Mouse (Mus musculus): ENCODE data around the gene Gpr162.
"Not testable (repeated sequence)": the region's sequence is repeated elsewhere in the genome, so short reads cannot be mapped to it uniquely, and the experiment has no call there.

Gpr162 gene

DNA sequence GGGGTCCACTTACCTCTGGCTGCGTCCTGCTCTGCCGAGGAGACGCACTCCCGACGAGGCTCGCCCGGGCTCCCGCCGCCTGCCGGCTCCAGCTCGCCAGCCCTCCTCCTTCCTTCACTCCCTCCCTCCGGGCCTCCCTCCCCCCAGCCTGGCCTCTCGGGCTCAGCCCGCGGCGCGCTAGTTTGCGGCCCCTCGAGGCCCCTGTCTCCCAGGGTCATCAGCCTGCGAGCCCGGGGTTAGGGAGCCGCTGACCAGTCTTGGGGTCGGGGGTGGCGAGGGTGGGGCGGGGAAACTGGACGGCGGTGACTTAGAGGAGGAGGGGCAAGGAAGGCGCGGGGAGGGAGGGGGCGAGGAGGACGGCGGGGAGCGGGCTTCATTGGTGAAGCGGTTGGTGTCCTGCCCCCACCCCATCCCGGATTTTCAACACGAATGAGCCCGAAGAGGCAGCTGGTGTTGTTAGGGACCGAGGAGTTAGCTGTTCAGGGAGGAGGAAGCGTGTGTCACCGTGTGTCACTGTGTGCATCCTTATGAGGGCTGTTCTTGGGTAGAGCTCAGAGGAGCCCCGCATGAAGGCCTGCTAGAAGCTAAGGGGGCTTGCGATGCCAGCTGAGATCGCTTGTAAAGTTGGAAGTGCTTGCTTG lies at the start of gene Gpr162:
Gene Gpr162, minus strand, starts transcription at position 326 of the 641 bp plus-strand sequence.
- in situ Hi-C loops (cut with MseI, MboI): no loop called here

DNA sequence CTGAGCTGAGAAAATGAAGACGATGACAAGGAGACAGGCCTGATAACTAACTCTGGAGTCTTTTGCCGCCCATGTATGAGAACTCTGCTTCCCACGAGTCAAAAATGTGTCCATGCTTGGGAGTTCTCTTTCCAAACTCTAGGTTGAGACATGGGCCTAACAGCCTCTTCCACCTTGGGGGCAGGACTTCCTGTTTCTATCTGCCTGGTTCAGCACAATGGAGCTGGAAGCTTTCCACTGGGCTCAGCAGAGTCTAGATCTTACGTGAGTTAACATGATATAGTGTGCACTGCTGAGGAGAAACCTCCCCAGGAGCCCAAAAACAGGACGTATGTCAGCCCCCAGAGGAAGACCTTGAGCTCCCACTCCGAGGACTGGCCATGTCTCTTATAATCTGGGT lies 49.4 kb upstream of the Gpr162 start:
- in situ Hi-C loops (cut with MseI, MboI): no loop called here

DNA sequence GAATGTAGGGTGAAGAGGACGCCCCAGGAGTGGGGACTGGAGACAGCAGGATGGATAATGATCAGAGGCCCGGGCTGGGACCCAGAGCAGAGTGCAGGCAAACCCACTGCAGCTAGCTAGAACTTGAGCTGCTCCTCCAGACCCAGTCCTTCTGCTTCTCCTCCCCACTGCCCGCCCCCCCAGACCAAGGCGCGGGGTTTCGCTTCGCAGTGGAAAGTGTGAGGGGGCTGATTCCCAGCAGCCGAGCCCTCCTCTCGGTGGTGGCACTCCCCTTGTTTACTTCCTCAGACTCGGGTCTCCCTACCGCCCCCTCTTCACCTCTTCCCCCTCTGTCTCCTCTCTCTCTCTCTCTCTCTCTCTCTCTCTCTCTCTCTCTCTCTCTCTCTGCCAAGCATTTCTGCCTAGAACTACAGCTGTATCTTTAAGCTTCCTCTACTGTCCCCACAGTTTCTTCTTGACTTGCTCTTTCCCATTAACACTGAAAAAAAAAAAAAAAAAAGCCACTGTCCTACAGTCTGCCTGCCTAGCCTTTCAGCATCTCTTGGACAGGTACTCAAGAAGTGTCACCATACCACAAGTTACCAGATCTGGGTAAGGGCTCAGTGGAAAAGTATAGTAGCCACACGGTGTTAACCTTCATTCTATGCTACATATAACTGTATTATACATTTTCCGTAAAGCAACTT lies 47.9 kb upstream of the Gpr162 start, which contains the start of gene Lag3:
Gene Lag3, minus strand, starts transcription at position 173 of the 686 bp plus-strand sequence.
- in situ Hi-C loops (cut with MseI, MboI): no loop called here

DNA sequence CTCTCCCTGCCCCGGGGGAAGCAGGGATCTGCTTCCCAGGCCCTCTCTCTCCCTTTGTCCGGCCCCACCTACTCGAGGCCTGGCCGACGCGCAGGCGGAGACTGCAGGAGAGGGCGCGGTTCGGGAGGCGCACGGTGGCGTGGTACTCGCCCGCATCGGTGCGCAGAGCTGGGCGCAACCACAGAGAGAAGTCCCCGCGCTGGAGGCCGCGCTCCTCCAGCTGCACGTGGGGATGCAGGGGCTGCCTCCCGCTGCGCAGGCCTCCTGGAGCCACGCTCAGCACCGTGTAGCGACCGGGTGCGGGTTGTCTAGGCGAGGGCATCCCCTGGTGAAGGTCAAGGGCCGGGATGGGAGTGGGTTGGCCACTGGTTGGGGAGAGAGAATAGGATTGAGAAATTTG lies 46.2 kb upstream of the Gpr162 start:
- in situ Hi-C loops (cut with MseI, MboI): no loop called here

DNA sequence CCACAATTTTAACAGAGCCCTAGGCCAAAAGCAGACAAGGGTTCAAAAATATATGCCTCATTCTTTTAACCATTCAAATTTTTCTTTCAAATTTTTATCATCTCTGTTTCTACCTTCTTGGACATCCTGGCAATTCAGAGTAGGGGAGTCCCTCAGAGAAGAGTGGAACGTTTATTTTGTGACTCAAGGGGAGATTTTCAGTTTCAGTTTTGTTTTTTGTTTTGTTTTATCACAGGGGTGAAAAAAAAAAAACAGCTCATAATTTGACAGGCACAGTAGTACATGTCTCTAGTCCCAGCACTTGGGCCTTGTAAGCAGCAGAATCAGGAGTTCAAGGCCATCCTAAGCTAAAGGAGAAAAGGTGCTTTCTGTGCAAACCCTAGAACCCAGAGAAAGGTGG lies 44.0 kb upstream of the Gpr162 start:
- in situ Hi-C loops (cut with MseI, MboI): no loop called here

DNA sequence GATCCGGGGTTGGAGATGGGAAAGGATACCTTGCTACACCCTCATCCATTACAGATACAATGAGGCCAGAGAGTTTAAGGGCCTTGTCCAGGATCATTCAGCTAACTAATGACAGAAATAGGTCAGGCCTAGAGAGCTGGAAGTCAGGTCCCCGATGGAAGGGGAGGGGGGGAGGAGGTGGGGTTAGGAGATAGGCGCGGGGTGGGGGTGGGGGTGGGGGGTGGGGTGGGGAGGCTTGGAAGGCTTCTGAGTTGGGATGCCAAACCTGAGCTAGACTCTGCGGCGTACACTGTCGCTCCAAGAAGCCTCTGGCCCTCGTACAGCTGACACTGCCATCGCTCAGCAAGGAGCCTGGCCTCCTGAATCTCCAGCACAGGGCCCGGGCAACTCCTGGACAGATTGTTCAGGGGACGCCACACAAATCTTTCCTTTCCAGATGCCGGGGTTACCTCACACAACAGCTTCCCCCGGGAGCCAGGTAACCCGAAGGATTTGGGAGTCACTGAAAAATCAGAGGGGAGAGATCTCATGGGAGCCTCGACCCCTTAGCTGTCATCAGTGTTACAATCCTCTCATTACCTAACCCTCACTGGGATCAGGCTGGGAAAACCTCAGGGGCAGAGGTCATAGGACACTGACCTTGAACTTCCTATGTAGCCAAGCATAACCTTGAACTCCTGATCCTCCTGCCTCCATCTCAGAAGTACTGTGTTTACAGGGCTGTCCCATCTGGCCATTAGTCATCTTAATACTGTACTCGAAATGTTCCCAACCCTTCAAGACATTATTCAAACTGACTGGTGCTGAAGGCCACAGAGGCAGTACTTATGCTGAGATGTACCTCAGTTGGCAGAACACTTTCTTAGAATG lies 41.4 kb upstream of the Gpr162 start:
- in situ Hi-C loops (cut with MseI, MboI): no loop called here

DNA sequence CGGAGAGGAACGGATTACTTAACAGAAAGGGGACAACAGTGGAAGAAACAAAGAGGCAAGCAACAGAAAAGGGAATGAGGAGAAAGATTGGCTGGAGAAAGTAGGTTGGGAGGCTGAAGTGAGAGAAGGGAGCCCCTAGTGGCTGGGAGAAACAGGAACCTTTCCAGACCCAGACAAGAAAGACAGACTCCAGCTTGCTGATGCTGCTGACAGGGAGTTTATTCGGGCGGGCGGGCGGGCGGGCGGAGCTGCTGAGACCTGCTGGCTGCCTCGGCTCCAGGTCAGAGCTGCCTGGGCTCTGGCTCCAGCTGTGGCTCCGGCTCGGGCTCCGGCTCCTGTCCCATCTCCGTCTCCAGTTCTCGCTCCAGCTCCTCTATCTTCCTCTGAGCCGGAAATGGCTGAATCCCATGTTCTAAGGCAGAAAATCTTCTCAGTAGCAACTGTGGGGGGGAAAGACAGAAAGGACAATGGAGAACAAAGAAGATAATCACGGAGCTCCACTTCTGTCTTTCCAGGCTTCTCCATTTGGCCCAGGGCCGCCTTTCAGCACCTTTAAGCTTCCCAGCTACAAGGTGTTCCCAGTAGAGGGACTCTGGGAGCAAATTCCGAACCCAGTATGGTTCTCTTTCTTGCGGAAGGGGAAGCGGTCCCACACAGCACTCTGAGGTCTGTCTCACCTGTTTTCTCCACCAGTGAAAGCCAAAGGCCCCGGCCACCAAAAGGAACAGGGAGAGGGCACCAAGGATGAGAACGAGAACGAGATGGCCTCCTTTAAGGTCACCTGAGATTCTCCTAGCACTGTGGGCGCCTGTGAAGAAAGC lies 40.6 kb upstream of the Gpr162 start:
- in situ Hi-C loops (cut with MseI, MboI): no loop called here

DNA sequence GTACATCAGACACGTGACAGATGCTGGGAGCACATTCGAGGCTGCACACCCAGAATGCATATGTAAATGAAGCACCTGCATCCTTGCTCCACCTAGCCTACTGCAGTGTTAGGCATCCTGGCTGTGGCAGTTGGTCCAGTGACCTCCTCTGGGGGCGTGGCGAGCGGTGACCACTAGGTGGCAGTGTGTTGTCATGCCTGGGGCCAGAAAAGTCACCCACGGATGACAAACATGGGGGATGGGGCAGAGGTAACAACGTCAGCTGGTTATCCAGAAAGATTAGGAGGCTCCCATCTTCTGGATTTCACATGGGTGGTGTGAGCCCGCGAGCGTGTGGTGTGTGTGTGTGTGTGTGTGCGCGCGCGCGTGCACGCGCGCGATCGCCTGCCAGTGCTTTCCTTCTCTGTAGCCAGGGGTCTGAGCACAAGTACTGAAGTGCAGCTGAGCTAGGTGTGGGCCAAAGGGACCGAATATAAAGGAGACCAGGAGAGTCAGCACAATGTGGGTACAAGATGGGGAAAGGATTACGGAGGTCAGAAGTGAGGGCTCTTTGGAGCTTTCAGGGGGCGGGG lies 39.9 kb upstream of the Gpr162 start:
- in situ Hi-C loops (cut with MseI, MboI): no loop called here

DNA sequence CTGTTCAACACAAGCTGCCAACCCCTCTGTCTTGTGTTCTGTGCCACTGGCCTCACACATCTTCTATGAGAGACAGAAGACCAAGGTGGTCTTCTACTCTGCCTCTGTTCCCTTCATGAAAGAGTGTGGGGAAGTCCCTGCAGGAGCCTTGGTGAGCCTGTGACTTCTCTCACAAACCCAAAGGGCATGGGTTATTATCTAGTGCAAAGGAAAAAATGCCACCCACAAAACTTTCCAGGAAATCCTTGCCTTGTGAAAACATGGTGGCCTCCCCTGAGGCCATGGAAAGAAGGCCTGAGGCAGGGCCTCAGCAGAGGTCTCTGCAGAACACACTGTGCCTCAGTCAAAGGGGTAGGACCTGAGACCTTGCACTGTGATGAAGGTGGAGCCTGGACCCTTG lies 38.1 kb upstream of the Gpr162 start:
- in situ Hi-C loops (cut with MseI, MboI): no loop called here

DNA sequence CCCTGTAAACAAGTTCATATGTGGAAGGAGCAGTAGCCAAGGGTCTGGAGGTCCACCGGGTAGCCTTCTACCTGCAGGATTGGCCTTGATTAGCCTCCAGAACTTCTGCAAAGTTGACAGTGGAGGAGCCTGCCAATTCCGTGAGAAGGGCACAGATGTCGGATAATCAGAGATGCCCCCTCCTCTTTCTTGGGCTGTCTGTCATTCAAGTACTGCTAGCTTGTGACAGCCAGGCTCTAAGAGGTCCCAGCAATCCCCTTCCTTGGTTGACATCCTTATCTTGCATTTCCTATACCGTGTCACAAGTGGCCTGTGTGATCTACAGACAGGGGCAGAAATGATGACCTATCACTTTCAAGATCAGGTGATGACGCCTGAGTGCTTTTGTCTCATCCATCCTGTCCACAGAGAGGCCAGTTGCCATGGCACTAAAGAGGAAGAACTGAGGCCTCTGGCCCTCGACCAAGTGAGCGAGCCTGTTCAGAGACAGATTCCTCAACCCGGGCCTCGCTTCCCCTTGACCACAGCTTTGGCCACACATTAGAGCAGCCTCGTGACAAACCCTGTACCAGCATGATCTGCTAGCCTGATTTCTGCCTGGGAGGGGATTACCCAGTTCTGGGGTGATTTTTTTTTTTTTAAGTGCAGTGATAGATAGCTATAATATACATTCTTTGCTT lies 37.2 kb upstream of the Gpr162 start:
- in situ Hi-C loops (cut with MseI, MboI): no loop called here

DNA sequence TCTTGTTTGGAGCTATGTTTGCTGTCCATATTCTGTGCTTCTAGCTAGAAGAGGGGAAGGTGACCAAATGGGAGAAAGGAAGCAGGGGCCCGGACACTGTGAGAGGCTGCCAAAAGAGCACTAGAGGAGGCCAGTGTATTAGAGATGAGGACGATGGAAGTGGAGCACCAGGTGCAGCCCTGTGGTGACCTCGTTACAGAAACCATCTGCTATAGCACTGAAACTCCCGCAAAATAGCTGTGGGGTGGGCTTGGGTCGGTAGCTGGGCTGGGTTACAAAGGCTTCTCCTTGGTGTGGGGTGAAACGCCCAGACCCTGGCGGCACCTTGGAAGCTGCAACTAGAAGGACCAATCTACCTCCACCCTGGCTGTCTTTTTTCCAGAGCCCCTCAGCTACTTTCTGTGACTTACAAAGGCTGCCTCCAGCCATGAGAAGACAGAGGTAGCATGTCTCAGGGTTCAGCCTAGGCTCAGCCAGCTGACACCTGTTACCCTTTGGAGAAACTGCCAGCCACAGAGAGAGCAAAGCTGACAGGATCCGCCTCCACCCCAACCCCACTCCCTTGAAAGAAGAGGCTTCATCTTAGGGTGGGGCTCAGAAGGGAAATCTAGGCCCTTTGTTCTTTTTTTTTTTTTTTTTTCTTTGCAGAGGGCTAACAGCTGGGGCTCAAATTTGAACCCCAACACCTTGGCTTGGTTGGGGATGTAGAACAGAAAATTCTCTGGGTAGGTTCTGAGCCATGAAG lies 36.4 kb upstream of the Gpr162 start:
- in situ Hi-C loops (cut with MseI, MboI): no loop called here

DNA sequence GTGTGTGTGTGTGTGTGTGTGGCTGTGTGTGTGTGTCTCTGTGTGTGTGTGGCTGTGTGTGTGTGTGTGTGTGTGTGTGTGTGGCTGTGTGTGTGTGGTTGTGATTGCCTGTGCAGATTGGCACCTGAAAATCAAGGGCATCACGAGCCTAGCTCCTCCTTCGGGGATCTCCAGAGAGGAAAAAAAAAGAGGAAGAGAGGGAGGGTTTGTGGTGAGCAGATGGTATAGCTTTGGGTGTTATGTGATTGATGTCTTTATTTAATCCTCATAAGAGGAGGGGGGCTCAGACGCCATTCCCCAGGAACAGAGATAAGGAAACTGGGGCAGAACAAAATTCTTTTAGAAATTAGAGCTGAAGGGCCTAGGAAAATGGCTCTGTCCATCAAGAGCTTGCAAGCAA lies 34.6 kb upstream of the Gpr162 start:
- in situ Hi-C loops (cut with MseI, MboI): no loop called here

DNA sequence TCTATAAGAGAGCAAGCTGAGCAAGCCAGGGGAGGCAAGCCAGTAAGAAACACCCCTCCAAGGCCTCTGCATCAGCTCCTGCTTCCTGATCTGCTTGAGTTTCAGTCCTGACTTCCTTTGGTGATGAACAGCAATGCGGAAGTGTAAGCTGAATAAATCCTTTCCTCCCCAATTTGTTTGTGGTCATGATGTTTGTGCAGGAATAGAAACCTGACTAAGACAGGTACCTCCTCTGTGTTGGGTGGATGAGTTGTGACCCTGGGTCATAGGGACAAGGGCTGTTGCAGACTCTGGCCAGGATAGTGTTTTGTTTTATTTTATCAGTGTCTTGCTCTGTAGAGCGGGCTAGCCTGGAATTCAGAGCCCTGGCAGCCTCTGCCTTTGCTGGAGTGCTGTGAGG lies 30.3 kb upstream of the Gpr162 start:
- in situ Hi-C loops (cut with MseI, MboI): not testable (repeated sequence)

DNA sequence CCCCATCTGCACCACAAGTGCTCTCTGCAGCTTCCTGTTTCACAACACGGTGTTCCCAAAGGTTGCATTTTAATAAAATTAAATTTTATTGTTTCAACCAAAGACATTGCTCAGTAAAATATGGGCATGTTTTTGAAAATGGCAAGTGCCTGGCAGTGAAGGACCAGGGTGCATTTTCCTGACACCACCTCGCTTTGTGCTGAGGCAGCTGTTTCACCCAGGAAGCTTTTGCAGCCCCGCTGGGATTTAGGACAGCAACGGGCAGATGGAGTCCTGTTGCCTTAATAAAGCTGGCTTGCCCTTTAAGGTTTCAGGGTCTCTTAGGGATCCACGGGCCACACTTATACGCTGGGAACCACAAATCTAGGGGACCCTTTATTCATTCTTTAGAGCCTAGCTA lies 27.2 kb upstream of the Gpr162 start:
- in situ Hi-C loops (cut with MseI, MboI): no loop called here

DNA sequence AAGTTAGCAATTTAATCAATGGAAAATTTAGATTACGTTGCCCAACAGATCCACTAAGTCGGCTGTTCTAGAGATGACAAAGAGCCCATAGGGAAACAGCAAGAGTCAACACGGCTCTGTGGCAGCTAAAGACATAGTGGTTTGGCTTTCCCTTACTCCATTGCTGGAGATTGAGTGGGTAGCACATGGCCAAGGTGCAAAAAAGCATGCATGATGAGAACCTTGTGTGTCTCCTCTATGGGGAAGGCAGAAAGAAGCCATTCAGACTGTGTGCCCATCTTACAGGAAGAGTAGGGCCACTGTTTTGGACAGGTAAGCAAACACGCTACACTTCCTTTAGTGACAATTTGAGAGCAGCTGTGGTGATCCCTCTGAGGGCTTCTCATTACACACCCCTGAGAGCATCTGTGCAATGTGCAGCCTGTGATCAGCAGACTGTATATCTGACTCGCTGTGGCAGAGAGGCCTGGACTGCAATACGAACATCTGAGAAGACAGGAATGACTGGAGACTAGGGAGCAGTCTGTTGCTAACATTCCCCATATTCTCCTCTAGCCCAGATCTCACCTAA lies 24.9 kb upstream of the Gpr162 start:
- in situ Hi-C loops (cut with MseI, MboI): no loop called here

DNA sequence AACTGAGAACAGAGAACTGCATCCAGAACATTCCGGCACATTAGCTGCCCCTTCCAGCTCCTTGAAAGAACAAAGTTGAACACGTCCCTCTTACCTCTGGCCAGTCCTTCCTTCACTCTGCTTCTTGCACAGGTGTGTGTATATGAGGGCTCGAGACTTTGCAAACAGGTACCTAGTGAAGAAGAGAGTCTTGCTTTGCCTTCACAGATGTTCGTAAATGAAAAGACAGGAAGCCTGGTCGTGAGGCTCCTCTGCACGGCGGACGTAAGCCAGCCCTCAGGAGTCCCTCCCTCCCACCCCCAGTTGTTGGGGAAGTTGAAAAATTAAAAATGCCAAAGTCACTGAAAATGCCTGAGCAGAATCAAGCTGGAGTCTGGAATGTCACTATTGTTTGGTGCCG lies 24.2 kb upstream of the Gpr162 start, which contains the start of gene Cd4:
Gene Cd4, minus strand, starts transcription at position 236 of the 400 bp plus-strand sequence.
- in situ Hi-C loops (cut with MseI, MboI): no loop called here

DNA sequence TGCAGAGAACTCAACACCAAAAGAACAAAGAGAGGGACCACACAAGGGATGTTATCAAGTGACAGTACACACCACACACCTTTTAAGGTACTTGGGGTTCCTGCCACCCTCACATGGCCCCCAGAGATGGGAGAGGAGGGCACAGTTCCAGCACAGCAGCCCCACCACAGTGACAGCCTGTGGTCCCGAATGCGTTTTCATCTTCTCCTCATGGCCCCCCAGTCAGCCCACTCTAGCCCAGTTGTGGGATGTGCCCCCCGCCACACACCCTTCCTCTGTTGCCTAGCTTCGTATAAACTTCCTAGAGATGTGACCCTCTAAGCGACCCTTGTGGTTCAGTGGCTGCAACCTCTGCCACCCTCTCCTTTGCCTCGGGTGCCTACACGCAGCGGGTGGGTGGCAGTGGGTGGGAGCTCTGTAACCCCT lies 22.2 kb upstream of the Gpr162 start:
- in situ Hi-C loops (cut with MseI, MboI): no loop called here

DNA sequence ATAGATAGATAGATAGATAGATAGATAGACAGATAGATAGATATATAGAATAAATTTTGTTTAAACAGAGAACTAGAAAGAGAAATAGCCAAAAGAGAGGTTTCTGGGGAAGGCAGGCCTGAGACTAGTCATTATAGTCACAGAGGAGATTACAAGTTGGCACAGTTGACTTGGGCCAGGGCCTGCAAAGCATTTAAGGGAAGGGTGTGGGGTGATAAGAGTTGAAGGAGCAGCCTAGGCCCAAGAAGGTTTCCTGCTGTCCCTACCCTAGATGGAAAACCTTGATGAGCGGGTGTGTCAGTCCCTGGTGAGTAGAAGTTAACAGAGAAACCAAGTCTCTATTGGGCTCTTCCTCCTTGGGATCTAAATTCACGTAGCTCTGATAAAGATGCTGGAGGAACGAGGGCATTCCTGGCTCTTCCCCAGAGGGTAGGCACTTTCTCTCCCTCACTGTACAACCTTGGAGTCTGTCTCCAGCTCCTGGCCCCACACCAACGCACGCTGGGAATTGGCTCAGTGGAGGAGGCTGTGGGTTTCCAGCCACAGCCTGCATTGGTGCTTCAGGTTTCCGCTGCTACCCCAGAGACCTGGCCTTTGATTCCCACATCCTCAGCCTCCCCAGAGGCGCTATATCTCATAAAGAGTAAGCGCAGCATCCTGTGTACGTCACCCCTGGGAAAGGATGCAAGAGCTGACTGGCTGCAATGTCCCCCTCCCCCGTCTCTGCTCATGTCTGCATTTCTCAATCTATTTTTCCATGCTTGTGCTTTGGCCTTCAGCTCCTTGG lies 21.1 kb upstream of the Gpr162 start:
- in situ Hi-C loops (cut with MseI, MboI): no loop called here

DNA sequence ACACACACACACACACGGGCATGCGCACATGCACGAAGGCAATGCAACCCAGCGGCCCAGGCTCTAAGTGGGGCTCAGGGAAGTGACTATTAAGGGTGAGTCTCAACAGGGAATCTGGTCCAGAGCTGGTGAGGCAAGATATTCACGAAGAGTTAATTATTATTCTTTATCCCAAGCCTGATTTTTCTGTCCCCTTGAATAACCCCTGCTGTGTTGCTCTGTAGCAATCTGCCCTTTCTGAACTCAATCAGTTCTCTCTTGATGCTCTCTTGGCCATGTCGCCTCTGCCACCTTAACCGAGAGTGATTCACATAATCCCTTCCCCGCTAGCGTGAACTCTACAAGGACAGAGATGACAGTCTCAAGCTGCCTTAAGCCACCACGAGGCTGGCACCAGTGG lies 19.6 kb upstream of the Gpr162 start:
- in situ Hi-C loops (cut with MseI, MboI): no loop called here
